ENCODE assay signal across 9 mouse cellular contexts in the genomic region with DNA sequence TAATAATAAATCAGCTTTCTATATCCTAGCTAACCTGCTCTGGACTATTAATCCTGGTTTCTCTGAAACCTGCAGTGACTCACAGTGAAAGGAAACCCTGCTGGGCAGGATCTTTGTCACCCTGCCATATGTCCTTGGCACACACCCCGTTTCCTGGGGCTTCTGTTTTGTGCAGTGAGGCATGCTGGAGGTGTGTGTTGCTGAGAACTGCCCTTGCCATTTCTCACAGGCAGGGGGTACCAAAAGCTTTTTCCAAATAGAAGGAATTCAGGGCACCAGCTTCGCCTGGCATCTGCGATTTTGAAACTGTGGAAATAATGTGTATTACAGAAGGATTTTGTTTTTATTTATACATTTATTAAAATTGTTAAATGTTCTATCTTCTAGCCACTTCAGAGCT. TPM values are rescaled to one million over a fixed set of nuclear protein-coding genes. Genes with fewer than 3 reads are reported as not detected.
DNase-seq lines count a peak whose midpoint lies in the region; ATAC-seq lines count a peak whose summit lies in the region.
"Had no signal": no experiment of that assay in that cellular context is flagged by ENCODE, and none has a peak within 500 bp of the region (broad histone marks: within the 10 kb centered on the region; RNA-seq: fewer than 3 reads in every experiment).

No protein-coding gene starts in this region.

- H3K27me3 ChIP-seq in kidney, embryonic 14.5 days (ENCODE audit: control insufficient read depth, insufficient read depth, low read length) = no peaks in the 10 kb centered on the region

- H3K9ac ChIP-seq in kidney, embryonic 14.5 days (ENCODE audit: low read depth, low read length) = no peak overlapping the region

- no peak overlapping the region for H3K27ac ChIP-seq in kidney, embryonic 14.5 days (ENCODE audit: low read depth, low read length)

- H3K4me2 ChIP-seq in kidney, embryonic 14.5 days (replicated peaks; ENCODE audit: low read depth, low read length) = no peak overlapping the region

- no peaks in the 10 kb centered on the region for H3K9me3 ChIP-seq in kidney, embryonic 14.5 days (ENCODE audit: control insufficient read depth, low read length)

- peak; percentile 8 for DNase-seq in kidney, adult 11 months
- peak; percentile 65 for DNase-seq in 3T3-L1 (ENCODE audit: low read depth, low spot score)
- DNase-seq in NIH3T3 (ENCODE audit: low read depth) = peak; percentile 9
- DNase-seq in cerebellum, postnatal 14 days = peak; percentile 98 to 100
- DNase-seq in frontal cortex, postnatal 10 days (ENCODE audit: low spot score in 2 of 2) = no peak
- no peak for DNase-seq in left cerebral cortex, adult 11 months (ENCODE audit: low spot score)
- DNase-seq: thymus, adult 2 months had no signal

- no peaks in the 10 kb centered on the region for H3K4me1 ChIP-seq in kidney, embryonic 14.5 days (ENCODE audit: control insufficient read depth, insufficient read depth, low read length)

- WGBS in kidney, embryonic 14.5 days = 62% methylated on average over 3 of the region's 3 CpGs

- H3K36me3 ChIP-seq in kidney, embryonic 14.5 days (ENCODE audit: control insufficient read depth, insufficient read depth, low read length) = no peaks in the 10 kb centered on the region

- no peak overlapping the region for H3K4me3 ChIP-seq in kidney, embryonic 14.5 days (ENCODE audit: low read length)

- ATAC-seq in kidney, embryonic 14.5 days (ENCODE audit: low FRiP score, low TSS enrichment) = no peak
- ATAC-seq in granulocyte monocyte progenitor cell, adult 5-6 weeks (replicated peaks; ENCODE audit: poor library complexity, severe bottlenecking) = no peak

RNA-seq across cellular contexts. Expression of gene Rapgef4, which starts 40.8 kb away (rescaled TPM):
- polyA plus RNA-seq in kidney, embryonic 14.5 days (2014; fragmentation: Nextera tagmentation; extraction: Ambion mirVana) = 4.2 and 5.1 TPM in 2 replicates
- total RNA-seq in granulocyte monocyte progenitor cell, adult 5-6 weeks (2014; fragmentation: Nextera tagmentation) = 5.3 TPM in 1 of 2 replicates, not detected in the other
- 1.2 and 2.6 TPM in 2 replicates for total RNA-seq in granulocyte monocyte progenitor cell, adult 5-6 weeks (2017)

Comparison
In these comparisons a context has a peak if more than half of its experiments do, and no peak if none do; other contexts are left out.
1. DNase-seq: peak in kidney, adult 11 months (single experiment), 3T3-L1 (single experiment), NIH3T3 (single experiment) and cerebellum, postnatal 14 days (2 of 2); none in frontal cortex, postnatal 10 days (0 of 2) and left cerebral cortex, adult 11 months (single experiment).